Mouse (Mus musculus) limb, embryonic 14.5 days (tissue): ENCODE data around the gene Hk3. TPM values are rescaled to one million over a fixed set of nuclear protein-coding genes. Genes with fewer than 3 reads are reported as not detected.

Experiments used
- ATAC-seq: fragments of 200-750 bp; cut with Nextera tagmentation; 2 replicates; pipeline ENCODE4 v1.8.0; 2017; ENCODE audit warnings: low read depth, moderate number of reproducible peaks, moderate TSS enrichment; ENCODE audit not compliant: low FRiP score
- DNase-seq: peaks from one replicate; pipeline ENCODE4 v3.0.0-alpha.2; 2015; ENCODE audit warnings: low spot score
- H3K27ac ChIP-seq: fragments of 300-500 bp; sonication (generic); replicated peaks from 2 replicates; pipeline ENCODE4 v1.5.1; 2014; ENCODE audit warnings: low read depth, mild to moderate bottlenecking, low read length, moderate library complexity, mixed read lengths
- H3K27me3 ChIP-seq: fragments of 300-500 bp; sonication (generic); 2 replicates; pipeline ENCODE4 v1.6.1; 2014; ENCODE audit warnings: low read length, mixed read lengths; ENCODE audit not compliant: control insufficient read depth, insufficient read depth
- H3K36me3 ChIP-seq: fragments of 300-500 bp; sonication (generic); 2 replicates; pipeline ENCODE4 v1.6.1; 2014; ENCODE audit warnings: mild to moderate bottlenecking, low read length, moderate library complexity, mixed read lengths; ENCODE audit not compliant: control insufficient read depth, insufficient read depth
- H3K4me1 ChIP-seq: fragments of 300-500 bp; sonication (generic); 2 replicates; pipeline ENCODE4 v1.6.1; 2014; ENCODE audit warnings: antibody characterized with exemption, low read length, mixed read lengths; ENCODE audit not compliant: control insufficient read depth, insufficient read depth
- H3K4me2 ChIP-seq: fragments of 300-500 bp; sonication (generic); replicated peaks from 2 replicates; pipeline ENCODE4 v1.6.1; 2014; ENCODE audit warnings: low read depth, mild to moderate bottlenecking, low read length, moderate library complexity; ENCODE audit not compliant: severe bottlenecking
- H3K4me3 ChIP-seq: fragments of 300-500 bp; sonication (generic); replicated peaks from 2 replicates; pipeline ENCODE4 v1.5.1; 2014; ENCODE audit warnings: low read length
- H3K9ac ChIP-seq: fragments of 300-500 bp; sonication (generic); 2 replicates; pipeline ENCODE4 v1.6.1; 2014; ENCODE audit warnings: mild to moderate bottlenecking, low read depth, low read length, moderate library complexity; ENCODE audit not compliant: severe bottlenecking
- H3K9me3 ChIP-seq: fragments of 300-500 bp; sonication (generic); 2 replicates; pipeline ENCODE4 v1.6.1; 2016; ENCODE audit warnings: low read length; ENCODE audit not compliant: control insufficient read depth
- POLR2A ChIP-seq: fragments of 200-500 bp; IDR thresholded peaks from 2 replicates; pipeline ENCODE4 v1.8.0; 2012; ENCODE audit warnings: inconsistent platforms, mild to moderate bottlenecking, moderate library complexity, borderline replicate concordance; ENCODE audit not compliant: insufficient read depth, insufficient read length; ENCODE audit errors: extremely low read depth
- WGBS: fragments of 180-500 bp; shearing (Covaris S2); extraction: QIAGEN DNeasy Blood & Tissue Kit; methylation state at CpG from one replicate; pipeline ENCODE4 v1.1.7; 2014; 5-methylcytosine and 5-hydroxymethylcytosine counted together
- polyA plus RNA-seq, 2 experiments: library from polyadenylated mRNA; depleted of rRNA in 1 of 2; stranded (reverse) in 1 of 2; unstranded in 1 of 2; fragments of >200 nt; fragmentation: Nextera tagmentation in 1 of 2; extraction: Ambion mirVana in 1 of 2; gene quantifications; 2 replicates each; pipeline versions ENCODE4 v1.2.1 to v1.2.3; 2012 to 2014

Hk3 gene
- polyA plus RNA-seq (2012; rRNA removed) (1.7 and 1.9 TPM in 2 replicates), polyA plus RNA-seq (2014; fragmentation: Nextera tagmentation; extraction: Ambion mirVana) (1.5 and 1.6 TPM in 2 replicates)

GRCm38 (mm10) chr13:55021194-55021779 is at the start of gene Hk3:
Gene Hk3 (minus strand): TSS chr13:55021385.
- H3K27ac ChIP-seq, result no peak within 1 kb of the TSS
- H3K36me3 ChIP-seq, result no peaks in the 10 kb centered on the region
- H3K4me1 ChIP-seq, result no peaks in the 10 kb centered on the region
- H3K9ac ChIP-seq, result no peak within 1 kb of the TSS
- DNase-seq, result no peak
- H3K27me3 ChIP-seq, result no peaks in the 10 kb centered on the region
- TF ChIP-seq POLR2A, result no peak
- no peaks in the 10 kb centered on the region for H3K9me3 ChIP-seq
- no peak within 1 kb of the TSS for H3K4me3 ChIP-seq
- no peak for ATAC-seq
- no peak within 1 kb of the TSS for H3K4me2 ChIP-seq
- 90% methylated on average over 13 of the region's 13 CpGs for WGBS

- Histone ChIP-seq H3K9me3 (no peaks in the 10 kb centered on the region), H3K4me2 (no peak overlapping the region), H3K27ac (no peak overlapping the region), H3K4me3 (no peak overlapping the region), H3K27me3 (no peaks in the 10 kb centered on the region), H3K9ac (no peak overlapping the region), H3K36me3 (peaks cover 6% of the 10 kb centered on the region), H3K4me1 (no peaks in the 10 kb centered on the region)
- ATAC-seq (no peak), DNase-seq (no peak)
- WGBS, result 64% methylated on average over 7 of the region's 7 CpGs
- no peak for TF ChIP-seq POLR2A
Measured at GRCm38 (mm10) chr13:55069719-55070118, 48.5 kb upstream of the Hk3 start.

GRCm38 (mm10) chr13:55063276-55063675 is 42.1 kb upstream of the Hk3 start:
- WGBS, result 84% methylated on average over 2 of the region's 2 CpGs
- Histone ChIP-seq H3K4me2 (no peak overlapping the region), H3K27ac (no peak overlapping the region), H3K4me1 (no peaks in the 10 kb centered on the region), H3K9me3 (no peaks in the 10 kb centered on the region), H3K4me3 (no peak overlapping the region), H3K27me3 (no peaks in the 10 kb centered on the region), H3K9ac (no peak overlapping the region), H3K36me3 (peaks cover 3% of the 10 kb centered on the region; the same call in 1 of the 2 replicates)
- ATAC-seq (no peak), DNase-seq (no peak)
- TF ChIP-seq POLR2A, result no peak

GRCm38 (mm10) chr13:55058042-55058441 is 36.9 kb upstream of the Hk3 start:
- Histone ChIP-seq H3K27ac (no peak overlapping the region), H3K9me3 (no peaks in the 10 kb centered on the region), H3K4me3 (no peak overlapping the region), H3K4me1 (no peaks in the 10 kb centered on the region), H3K27me3 (no peaks in the 10 kb centered on the region), H3K9ac (no peak overlapping the region), H3K4me2 (no peak overlapping the region), H3K36me3 (peaks cover 18% of the 10 kb centered on the region; the same call in 1 of the 2 replicates)
- no peak for TF ChIP-seq POLR2A
- ATAC-seq (no peak), DNase-seq (no peak)
- WGBS, result 92% methylated on average over 2 of the region's 2 CpGs

GRCm38 (mm10) chr13:55047706-55048105 is 26.5 kb upstream of the Hk3 start:
- WGBS, result 74% methylated on average over 3 of the region's 3 CpGs
- H3K27ac ChIP-seq, result no peak overlapping the region
- no peak for TF ChIP-seq POLR2A
- DNase-seq (no peak), ATAC-seq (no peak)
- no peaks in the 10 kb centered on the region for H3K4me1 ChIP-seq
- no peak overlapping the region for H3K4me2 ChIP-seq
- no peaks in the 10 kb centered on the region for H3K9me3 ChIP-seq
- H3K27me3 ChIP-seq, result no peaks in the 10 kb centered on the region
- H3K9ac ChIP-seq, result no peak overlapping the region
- H3K36me3 ChIP-seq, result peaks cover 11% of the 10 kb centered on the region; the same call in 1 of the 2 replicates
- H3K4me3 ChIP-seq, result no peak overlapping the region

GRCm38 (mm10) chr13:55040016-55040415 is 18.8 kb upstream of the Hk3 start:
- H3K27me3 ChIP-seq, result no peaks in the 10 kb centered on the region
- H3K27ac ChIP-seq, result no peak overlapping the region
- DNase-seq, result no peak
- H3K9me3 ChIP-seq, result no peaks in the 10 kb centered on the region
- 97% methylated on average over 2 of the region's 2 CpGs for WGBS
- H3K36me3 ChIP-seq, result peaks cover 8% of the 10 kb centered on the region; the same call in 1 of the 2 replicates
- H3K4me3 ChIP-seq, result no peak overlapping the region
- no peak overlapping the region for H3K9ac ChIP-seq
- no peaks in the 10 kb centered on the region for H3K4me1 ChIP-seq
- ATAC-seq, result no peak
- TF ChIP-seq POLR2A, result no peak
- H3K4me2 ChIP-seq, result no peak overlapping the region
